Mouse (Mus musculus) erythroblast, embryonic 14.5 days (primary cell): Measurements from ENCODE around the gene Tor2a.

Source experiments
- GATA1 ChIP-seq: IDR thresholded peaks from 2 replicates; pipeline ENCODE4 v1.6.1; 2012; ENCODE audit warnings: low read length, inconsistent platforms, mixed read lengths
- TAL1 ChIP-seq: IDR thresholded peaks from 3 replicates; pipeline ENCODE4 v1.6.1; 2012; ENCODE audit warnings: low read length, inconsistent platforms, mixed read lengths

DNA sequence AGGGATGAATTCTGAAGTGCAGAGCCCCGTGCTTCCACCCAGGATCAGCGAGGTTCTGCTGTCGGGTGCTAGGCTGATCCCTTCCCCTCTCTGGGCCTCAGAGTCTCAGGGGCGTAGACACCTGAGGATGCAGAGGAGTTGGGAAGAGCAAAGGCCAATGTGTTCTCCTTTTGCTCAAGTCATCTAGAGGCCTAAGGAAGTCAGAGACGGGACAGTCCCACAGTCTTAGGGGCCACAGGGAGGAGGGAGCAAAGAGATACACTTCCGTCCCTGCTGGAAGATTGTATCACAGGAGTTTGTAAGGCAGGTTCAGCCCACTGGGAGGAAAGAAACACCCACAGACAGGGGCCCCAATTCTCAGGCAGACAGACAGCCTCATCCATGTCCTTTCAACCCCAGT is 35.0 kb upstream of the Tor2a start:
- TF ChIP-seq GATA1 (no peak), TAL1 (no peak)
